Mouse (Mus musculus) WW6 (cell line): Measurements from ENCODE around the gene Majin.

Experiments used
- DNase-seq: peaks from one replicate; pipeline ENCODE4 v3.0.0-alpha.2; 2013; ENCODE audit warnings: low read depth, low spot score

Majin gene

DNA sequence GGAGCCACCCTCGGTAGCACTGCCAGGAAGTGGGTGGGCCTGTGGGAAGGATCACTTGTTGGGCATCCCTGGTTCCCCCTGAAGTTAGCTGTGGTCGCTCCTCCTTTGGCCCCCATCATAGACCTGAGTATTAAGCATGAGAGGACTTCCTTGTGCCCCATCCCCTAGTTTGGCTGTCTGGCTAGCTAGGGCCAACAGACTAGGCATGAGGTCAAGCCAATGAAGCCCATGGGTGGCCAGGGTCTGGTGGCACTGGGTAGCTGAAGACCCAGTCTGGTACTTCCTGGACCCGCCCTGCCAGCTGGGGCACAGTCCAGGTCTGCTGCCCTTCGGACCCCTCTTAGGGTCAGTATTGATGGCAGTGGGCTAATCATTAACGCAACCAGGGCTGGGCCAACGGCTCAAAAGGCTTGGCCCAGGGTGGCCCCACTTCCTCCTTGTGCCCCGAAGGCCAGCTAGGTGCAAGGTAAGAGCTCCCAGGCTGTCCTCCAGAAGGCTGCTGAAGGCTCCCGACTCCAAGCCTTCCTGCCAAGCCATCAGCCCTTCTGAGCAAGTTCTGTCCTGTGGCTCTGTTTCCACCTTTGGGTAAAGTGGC is 78.7 kb downstream of the Majin start:
- no peak for DNase-seq

DNA sequence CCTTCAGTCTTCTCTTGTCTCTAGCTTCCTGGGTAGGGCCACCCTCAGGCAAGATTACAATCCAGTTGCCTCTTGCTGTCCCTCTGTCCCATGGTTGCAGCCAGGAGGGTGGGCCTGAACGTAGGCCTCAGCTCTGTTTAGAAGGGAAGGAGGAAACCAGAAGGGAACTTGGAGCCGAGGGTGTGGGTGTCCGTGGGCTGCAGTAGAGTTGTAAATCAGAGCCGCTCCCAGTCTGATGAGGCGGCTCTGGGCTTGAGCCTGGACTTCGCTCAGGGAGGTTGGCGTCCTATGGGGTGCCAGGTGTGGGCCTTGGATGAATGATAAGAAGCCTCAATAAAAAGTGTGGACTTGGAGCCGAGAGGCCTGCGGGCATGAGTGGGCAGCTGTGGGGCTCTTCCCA is 80.0 kb downstream of the Majin start:
- DNase-seq, result no peak

DNA sequence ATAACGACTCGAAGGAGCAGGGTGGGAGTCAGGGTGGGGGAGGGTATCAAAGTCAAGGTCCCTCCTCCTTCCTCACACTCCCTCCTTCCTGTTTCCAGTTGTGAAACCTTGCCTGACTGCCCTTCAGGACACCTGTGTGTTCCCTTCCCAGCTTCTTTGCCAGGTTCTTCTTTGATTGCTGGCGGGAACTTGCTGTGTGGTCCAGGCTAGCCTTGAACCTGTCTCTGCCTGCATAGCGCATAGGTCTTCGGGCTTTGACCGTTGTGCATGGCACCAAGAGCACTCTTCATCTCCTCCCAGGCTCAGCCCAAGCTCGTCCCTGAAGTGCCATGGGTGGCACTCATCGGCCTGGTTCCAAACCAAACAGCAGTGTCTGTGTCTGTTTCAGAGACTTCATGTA is 80.8 kb downstream of the Majin start:
- DNase-seq, result no peak

DNA sequence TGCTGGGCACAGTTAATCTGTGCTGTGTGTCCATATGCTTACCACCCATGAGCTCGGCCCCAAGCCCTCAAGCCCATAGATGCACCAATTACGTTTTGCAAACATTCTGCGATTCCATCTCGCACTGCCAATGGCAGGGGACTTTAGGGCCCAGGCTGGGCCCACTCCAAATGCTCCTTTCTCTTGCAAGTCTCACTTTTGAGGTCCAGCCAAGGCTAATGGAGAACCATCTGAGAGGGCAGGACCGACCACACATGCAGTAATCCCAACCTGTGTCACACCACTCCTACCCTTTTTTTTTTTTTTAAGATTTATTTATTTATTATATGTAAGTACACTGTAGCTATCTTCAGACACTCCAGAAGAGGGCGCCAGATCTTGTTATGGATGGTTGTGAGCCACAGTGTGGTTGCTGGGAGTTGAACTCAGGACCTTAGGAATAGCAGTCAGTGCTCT is 81.6 kb downstream of the Majin start:
- DNase-seq, result no peak

DNA sequence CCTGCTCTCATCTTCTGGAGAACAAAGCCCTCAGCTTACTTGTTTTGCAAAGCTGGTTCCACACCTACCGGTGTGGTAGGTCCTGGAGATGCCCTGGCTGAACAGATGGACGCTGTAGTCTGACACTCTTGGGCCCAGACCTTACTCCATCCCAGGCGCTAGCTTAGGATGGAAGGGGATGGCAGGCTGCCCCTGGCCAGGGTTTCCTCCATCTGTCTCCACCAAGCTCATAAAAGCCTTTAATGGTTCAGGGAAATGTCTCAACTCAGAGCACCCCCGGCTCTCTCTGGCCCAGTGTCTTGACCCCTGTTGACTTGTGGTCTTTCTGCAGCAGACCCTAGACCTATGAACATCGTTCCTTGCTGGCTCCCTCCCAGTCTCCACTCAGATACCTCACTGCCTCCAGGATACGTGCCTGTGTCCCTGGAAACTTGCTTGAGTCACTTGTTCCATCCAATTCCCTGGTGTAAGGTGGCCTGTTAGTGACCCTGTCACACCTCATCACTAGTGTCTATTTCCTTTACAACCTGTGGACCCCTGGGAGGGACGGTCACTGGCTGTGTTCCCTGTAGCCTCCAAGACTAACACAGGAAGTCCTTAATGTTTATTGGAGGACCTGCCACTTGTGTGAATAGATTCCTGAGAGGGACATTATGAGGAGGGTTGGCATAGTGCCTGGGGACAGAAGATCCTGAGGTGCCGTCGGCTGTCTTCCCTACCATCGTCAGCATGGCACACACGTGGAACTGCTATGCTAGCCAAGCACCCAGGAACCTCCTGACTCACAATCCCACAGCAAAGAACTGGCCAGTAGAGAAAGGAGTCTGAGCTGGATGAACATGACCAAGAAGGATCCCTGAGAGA is 83.3 kb downstream of the Majin start:
- DNase-seq, result no peak

DNA sequence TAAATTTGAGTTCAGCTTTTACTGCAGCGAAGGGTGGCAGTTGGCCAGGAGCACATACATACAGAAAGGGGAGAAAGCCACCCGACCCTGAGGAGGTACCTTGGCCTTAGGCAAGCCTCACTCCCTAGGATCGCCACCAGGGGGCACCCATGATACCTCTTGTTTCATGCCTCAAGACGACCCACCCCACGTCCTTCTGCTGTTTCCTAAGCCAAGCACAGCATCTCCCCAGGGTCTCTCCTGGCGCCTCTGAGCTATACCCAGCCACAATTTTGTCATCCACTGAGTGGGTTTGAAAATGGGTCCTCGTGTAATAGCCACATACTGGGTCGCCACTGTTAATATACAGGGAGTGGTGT is 84.0 kb downstream of the Majin start:
- peak; percentile 80 for DNase-seq

DNA sequence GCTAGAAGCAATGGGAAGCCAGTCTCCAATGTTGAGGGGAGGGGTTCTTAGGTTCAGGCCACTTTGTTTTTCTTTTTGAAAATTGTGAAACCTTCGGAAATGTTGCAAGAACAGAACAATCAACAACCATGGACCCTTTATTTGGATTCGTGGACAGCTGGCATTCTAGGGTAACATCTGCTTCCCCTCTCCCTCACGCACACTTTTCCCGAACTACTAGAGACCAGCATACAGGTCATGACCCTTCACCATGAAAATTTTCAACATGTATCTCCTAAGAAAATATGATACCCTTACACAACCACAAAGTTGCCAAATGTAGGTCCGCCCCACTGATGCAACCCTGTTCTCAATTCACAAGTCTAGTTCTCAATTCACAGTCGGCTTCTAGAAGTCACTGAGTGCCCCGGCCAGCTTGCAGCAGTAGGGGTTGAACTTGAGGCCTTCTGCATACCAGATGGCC is 84.5 kb downstream of the Majin start:
- no peak for DNase-seq

DNA sequence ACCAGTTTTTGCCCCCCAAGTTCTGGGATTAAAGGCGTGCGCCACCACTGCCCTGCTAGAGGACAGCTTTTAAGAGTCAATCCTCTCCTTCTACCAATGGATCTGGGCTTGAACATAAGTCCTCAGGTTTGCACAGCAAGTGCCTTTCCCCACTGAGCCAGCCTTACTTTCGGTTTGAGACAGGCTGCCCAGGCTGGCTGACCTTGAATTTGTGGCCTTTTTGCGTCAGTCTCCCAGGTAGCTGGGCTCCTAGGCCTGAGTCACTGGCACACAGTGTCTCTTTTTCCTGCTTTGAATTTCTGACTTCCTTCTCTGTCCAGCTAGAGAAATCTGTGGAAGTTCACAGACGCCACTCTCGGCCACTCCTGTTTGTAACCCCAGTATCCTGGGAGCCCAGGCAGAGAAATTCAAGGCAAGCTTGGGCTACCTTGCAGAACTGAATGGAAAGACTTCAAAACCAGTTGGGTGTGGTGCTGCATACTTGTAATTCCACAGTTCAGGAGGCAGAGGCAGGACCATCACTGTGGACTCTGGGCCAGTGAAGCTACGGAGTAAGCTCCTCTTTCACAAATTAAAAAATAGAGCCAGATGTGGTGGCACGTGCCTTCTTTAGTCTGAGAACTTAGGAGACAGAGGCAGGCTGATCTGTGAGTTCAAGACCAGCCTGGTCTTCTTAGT is 85.7 kb downstream of the Majin start:
- no peak for DNase-seq

DNA sequence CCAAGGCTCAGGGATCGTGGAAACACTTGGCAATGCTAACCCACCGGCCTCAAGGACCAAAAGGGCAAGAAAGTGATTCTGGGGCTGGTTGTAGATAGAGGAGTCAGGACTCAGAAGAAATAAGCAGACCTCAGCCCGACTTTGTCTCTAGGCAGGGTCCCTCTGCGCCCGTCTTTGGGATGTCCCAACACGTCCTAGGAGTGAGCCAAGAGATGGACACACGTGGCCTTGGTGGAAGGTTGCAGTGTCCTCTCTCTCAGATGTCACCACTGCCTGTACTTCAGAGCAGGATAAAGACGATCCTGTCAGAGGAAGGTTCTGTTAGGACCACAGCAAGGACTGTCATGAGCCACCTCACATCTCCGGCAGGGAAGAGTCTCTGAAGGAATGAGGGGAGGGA is 86.5 kb downstream of the Majin start:
- no peak for DNase-seq

DNA sequence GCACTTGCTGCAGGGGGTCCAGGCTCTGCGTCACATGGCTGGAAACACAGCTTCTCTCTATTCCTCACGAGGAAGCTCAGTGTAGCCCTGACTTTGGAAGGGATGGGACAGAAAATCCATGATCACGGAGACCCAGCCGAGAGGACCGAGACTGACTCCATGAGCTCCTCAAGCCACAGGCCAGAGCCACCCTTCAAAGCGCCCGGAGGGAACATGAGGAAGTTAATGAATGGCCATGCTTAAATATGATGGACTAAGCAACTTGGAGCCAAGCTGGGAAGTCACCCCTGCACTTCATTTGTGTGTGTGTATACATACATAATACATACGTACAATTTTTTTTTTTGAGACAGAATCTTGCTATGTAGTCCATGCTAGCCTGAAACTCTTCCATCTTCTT is 87.0 kb downstream of the Majin start:
- DNase-seq, result no peak

DNA sequence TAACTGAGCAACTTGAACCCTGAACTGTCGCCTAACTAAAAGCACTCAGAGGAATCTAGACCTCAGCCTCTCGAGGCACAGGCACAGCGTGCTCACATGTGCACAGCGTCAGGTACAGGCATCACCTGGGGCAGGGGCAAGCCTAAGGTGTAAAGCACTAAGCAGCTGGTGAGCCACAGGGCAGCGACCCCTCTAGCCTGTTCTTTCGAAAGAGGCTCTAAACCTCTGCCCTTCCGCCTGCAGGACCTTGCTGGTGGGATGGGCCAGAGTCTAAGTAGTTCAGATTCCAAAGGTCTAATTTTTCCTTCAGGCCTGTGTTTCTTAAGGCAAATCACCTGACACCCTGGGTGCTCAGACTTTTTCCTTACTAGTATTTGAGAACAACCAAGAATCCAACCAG is 87.9 kb downstream of the Majin start:
- no peak for DNase-seq

DNA sequence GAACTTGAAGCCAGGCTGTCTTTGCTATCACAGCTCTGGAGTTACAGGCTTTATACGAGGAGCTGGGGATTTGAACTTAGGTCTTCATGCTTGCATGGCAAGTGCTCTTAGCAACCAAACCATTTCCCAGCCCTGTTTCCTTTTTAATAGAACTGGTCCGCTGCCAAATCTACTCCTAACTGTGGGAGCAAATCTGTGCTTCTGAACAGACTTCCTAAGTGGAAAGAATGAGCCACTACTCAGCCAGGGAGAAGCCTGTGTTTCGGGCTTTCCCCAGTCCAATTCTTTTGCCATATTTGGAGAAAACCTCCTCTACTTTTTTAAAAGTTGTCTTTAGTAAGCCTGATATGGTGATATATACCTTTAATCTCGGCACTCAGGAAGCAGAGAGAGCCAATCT is 88.5 kb downstream of the Majin start:
- DNase-seq, result no peak

DNA sequence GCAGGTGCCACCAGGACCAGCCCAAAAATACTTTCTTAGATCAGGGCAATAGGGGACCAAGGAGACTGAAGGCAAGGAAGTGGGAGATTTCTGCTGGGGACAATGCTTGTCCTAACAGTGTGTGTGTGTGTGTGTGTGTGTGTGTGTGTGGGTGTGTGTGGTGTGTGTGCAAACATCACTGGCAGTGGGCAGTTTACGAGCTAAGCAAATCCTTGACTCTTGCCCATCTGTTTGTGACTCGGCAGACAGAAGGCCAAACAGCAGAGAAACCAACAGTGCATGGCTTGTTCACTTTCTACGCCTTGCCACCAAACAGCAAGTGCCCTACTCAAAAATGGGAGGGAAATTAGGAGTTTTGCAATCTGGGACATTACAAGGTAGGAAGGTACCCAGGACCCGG is 89.4 kb downstream of the Majin start:
- DNase-seq, result no peak
